17 mouse cellular contexts compared by ENCODE assay signal in the genomic region with DNA sequence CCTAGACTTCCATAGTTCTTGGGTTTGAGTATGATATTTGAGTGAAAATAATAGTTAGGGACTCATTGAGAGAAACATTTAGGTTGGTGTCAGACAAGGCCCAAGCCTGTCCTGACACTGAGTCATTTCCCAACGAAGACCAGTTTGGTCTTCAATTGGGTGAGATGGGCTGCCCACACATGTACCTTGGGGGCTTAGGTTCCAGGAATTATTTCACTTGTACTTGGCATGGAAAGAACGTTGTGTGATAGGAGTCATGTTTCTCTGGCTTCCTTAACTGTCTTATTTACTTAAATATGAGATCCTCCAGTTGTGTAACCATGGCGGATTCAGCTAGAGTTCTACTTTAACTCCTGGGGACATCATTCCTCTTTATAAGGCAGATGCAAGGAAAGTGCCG. TPM values are rescaled to one million over a fixed set of nuclear protein-coding genes. Genes with fewer than 3 reads are reported as not detected.
"Had no signal": no experiment of that assay in that cellular context is flagged by ENCODE, and none has a peak within 500 bp of the region (broad histone marks: within the 10 kb centered on the region; RNA-seq: fewer than 3 reads in every experiment).

No protein-coding gene starts in this region.

- H3K9ac ChIP-seq: lung, embryonic 14.5 days; midbrain, embryonic 13.5 days; midbrain, embryonic 15.5 days; neural tube, embryonic 12.5 days; stomach, embryonic 15.5 days had no signal

- ATAC-seq: midbrain, embryonic 13.5 days; midbrain, embryonic 15.5 days had no signal

- H3K27me3 ChIP-seq: megakaryocyte, embryonic 14.5 days; midbrain, embryonic 13.5 days; midbrain, embryonic 15.5 days; neural tube, embryonic 12.5 days; stomach, embryonic 15.5 days had no signal

- H3K9me3 ChIP-seq: midbrain, embryonic 13.5 days; midbrain, embryonic 15.5 days; neural tube, embryonic 12.5 days; stomach, embryonic 15.5 days had no signal

- H3K27ac ChIP-seq: midbrain, embryonic 13.5 days; midbrain, embryonic 15.5 days; neural tube, embryonic 12.5 days; stomach, embryonic 15.5 days; stomach, postnatal 0 days had no signal

- H3K4me1 ChIP-seq: midbrain, embryonic 13.5 days; midbrain, embryonic 15.5 days; neural tube, embryonic 12.5 days; stomach, embryonic 15.5 days had no signal

- DNase-seq: lung, adult 18-20 months; lung, embryonic 14.5 days; lung, postnatal 10 days; lung, postnatal 4 days; right cerebral cortex, postnatal 14 days; thymus, adult 2 months; thymus, postnatal 14 days; thymus, postnatal 4 days had no signal

- H3K4me3 ChIP-seq: megakaryocyte, embryonic 14.5 days; midbrain, embryonic 13.5 days; midbrain, embryonic 15.5 days; neural tube, embryonic 12.5 days; stomach, embryonic 15.5 days had no signal

RNA-seq across cellular contexts. Expression of a gene that starts 51.6 kb away (rescaled TPM):
- total RNA-seq: monocyte, adult 5-6 weeks had no signal
- polyA plus RNA-seq: spleen, adult 2 months had no signal

RNA-seq across cellular contexts. Expression of a gene that starts 52.4 kb away (rescaled TPM):
- total RNA-seq: neutrophil, adult 5-6 weeks had no signal
